Mouse (Mus musculus): ENCODE data around the gene Fut7.

DNA sequence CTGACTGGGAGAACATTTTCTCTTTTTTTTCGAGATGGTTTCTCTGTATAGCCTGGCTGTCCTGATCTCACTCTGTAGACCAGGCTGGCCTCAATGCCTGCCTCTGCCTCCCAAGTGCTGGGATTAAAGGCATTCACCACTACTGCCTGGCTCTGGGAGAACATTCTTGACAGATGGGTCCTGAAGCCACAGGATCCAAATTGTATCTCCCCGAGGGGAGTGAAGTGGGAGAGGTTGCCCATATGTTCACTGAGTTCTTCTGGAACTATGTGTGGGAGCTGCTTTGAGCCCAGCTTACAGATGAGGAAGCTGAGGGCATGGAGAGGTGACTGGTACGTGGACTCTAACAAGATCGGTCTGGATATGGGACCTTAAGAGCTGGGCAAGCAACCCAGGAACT is 19.1 kb upstream of the Fut7 start:
- TF ChIP-seq CTCF (IDR thresholded peaks at IDR 0.05; ENCODE audit: insufficient read depth, low read depth, low read length) = no peak
- no peak for TF ChIP-seq POLR2A (IDR thresholded peaks at IDR 0.05; ENCODE audit: insufficient read depth, low read depth, low read length)

Measured in olfactory bulb, adult 2 months (tissue).